Mouse (Mus musculus) intestine, embryonic 15.5 days (tissue): Measurements from ENCODE around the gene 2310034G01Rik. TPM values are rescaled to one million over a fixed set of nuclear protein-coding genes. Genes with fewer than 3 reads are reported as not detected.

Experiments used
- ATAC-seq: fragments of 200-750 bp; cut with Nextera tagmentation; 2 replicates; pipeline ENCODE4 v1.8.0; 2017; ENCODE audit warnings: moderate TSS enrichment, moderate library complexity
- H3K27ac ChIP-seq: fragments of 300-500 bp; sonication (generic); 2 replicates; pipeline ENCODE4 v1.5.1; 2015; ENCODE audit warnings: mild to moderate bottlenecking, inconsistent platforms
- H3K27me3 ChIP-seq: fragments of 300-500 bp; sonication (generic); replicated peaks from 2 replicates; pipeline ENCODE4 v1.6.1; 2015; ENCODE audit warnings: inconsistent platforms
- H3K36me3 ChIP-seq: fragments of 300-500 bp; sonication (generic); 2 replicates; pipeline ENCODE4 v1.6.1; 2015; ENCODE audit warnings: inconsistent platforms
- H3K4me1 ChIP-seq: fragments of 300-500 bp; sonication (generic); replicated peaks from 2 replicates; pipeline ENCODE4 v1.6.1; 2015; ENCODE audit warnings: inconsistent platforms
- H3K4me2 ChIP-seq: fragments of 300-500 bp; sonication (generic); replicated peaks from 2 replicates; pipeline ENCODE4 v1.6.1; 2015; ENCODE audit warnings: mild to moderate bottlenecking, inconsistent platforms
- H3K4me3 ChIP-seq: fragments of 300-500 bp; sonication (generic); replicated peaks from 2 replicates; pipeline ENCODE4 v1.5.1; 2015; ENCODE audit warnings: inconsistent platforms
- H3K9ac ChIP-seq: fragments of 300-500 bp; sonication (generic); 2 replicates; pipeline ENCODE4 v1.6.1; 2015; ENCODE audit warnings: inconsistent platforms
- H3K9me3 ChIP-seq: fragments of 300-500 bp; sonication (generic); 2 replicates; pipeline ENCODE4 v1.6.1; 2016; ENCODE audit warnings: inconsistent platforms
- WGBS: fragments of 180-500 bp; shearing (Covaris S2); methylation state at CpG from one replicate; pipeline ENCODE4 v1.1.7; 2015; 5-methylcytosine and 5-hydroxymethylcytosine counted together
- polyA plus RNA-seq: library from polyadenylated mRNA; unstranded; fragments of >200 nt; fragmentation: Nextera tagmentation; extraction: Ambion mirVana; gene quantifications from 2 replicates; pipeline ENCODE4 v1.2.1, GENCODE M21; 2015

The 2310034G01Rik gene
- polyA plus RNA-seq, 1 experiment from 2014 or later: 1.7 TPM

GRCm38 (mm10) chr19:46308706-46309435 is 41.2 kb downstream of the 2310034G01Rik start:
- WGBS: 4% methylated on average over 47 of the region's 47 CpGs

GRCm38 (mm10) chr19:46308303-46308702 is 41.8 kb downstream of the 2310034G01Rik start:
- Histone ChIP-seq H3K4me1 (peaks cover 24% of the 10 kb centered on the region), H3K27me3 (no peaks in the 10 kb centered on the region), H3K9me3 (no peaks in the 10 kb centered on the region), H3K36me3 (peaks cover 12% of the 10 kb centered on the region), H3K9ac (no peak overlapping the region), H3K4me2 (peak overlapping the region; percentile 90), H3K4me3 (no peak overlapping the region), H3K27ac (no peak overlapping the region)
- no peak for ATAC-seq
- WGBS: 75% methylated on average over 16 of the region's 16 CpGs

More at GRCm38 (mm10) chr19:46308706-46309435, 41.2 kb downstream of the 2310034G01Rik start:
- no peak overlapping the region for H3K27ac ChIP-seq
- peak; percentile 19; the same call in 1 of the 2 replicates for ATAC-seq
- peaks cover 22% of the 10 kb centered on the region for H3K4me1 ChIP-seq
- H3K9ac ChIP-seq: peak overlapping the region; percentile 43
- H3K36me3 ChIP-seq: peaks cover 12% of the 10 kb centered on the region
- H3K9me3 ChIP-seq: no peaks in the 10 kb centered on the region
- peak overlapping the region; percentile 90 for H3K4me2 ChIP-seq
- H3K4me3 ChIP-seq: peak overlapping the region; percentile 38
- H3K27me3 ChIP-seq: no peaks in the 10 kb centered on the region

- H3K4me1 ChIP-seq: peaks cover 24% of the 10 kb centered on the region
- no peak overlapping the region for H3K27ac ChIP-seq
- H3K9ac ChIP-seq: no peak overlapping the region
- no peak overlapping the region for H3K4me2 ChIP-seq
- no peak overlapping the region for H3K4me3 ChIP-seq
- 82% methylated on average over 16 of the region's 16 CpGs for WGBS
- H3K36me3 ChIP-seq: peaks cover 12% of the 10 kb centered on the region
- no peak for ATAC-seq
- no peaks in the 10 kb centered on the region for H3K9me3 ChIP-seq
- H3K27me3 ChIP-seq: no peaks in the 10 kb centered on the region
Measured at GRCm38 (mm10) chr19:46307781-46308180, 42.3 kb downstream of the 2310034G01Rik start.

- H3K4me3 ChIP-seq: no peak overlapping the region
- peaks cover 24% of the 10 kb centered on the region for H3K4me1 ChIP-seq
- H3K9ac ChIP-seq: no peak overlapping the region
- H3K4me2 ChIP-seq: no peak overlapping the region
- ATAC-seq: no peak
- H3K36me3 ChIP-seq: peaks cover 5% of the 10 kb centered on the region; the same call in 1 of the 2 replicates
- 98% methylated on average over 9 of the region's 9 CpGs for WGBS
- H3K27me3 ChIP-seq: no peaks in the 10 kb centered on the region
- no peaks in the 10 kb centered on the region for H3K9me3 ChIP-seq
- H3K27ac ChIP-seq: no peak overlapping the region
Measured at GRCm38 (mm10) chr19:46306751-46307289, 43.3 kb downstream of the 2310034G01Rik start.

- 53% methylated on average over 5 of the region's 5 CpGs for WGBS
- peak overlapping the region; percentile 98 for H3K4me2 ChIP-seq
- no peaks in the 10 kb centered on the region for H3K9me3 ChIP-seq
- peak overlapping the region; percentile 71 for H3K9ac ChIP-seq
- no peaks in the 10 kb centered on the region for H3K27me3 ChIP-seq
- H3K4me1 ChIP-seq: peaks cover 24% of the 10 kb centered on the region
- peak overlapping the region; percentile 41; the same call in 1 of the 2 replicates for H3K27ac ChIP-seq
- H3K36me3 ChIP-seq: peaks cover 4% of the 10 kb centered on the region; the same call in 1 of the 2 replicates
- no peak for ATAC-seq
- peak overlapping the region; percentile 68 for H3K4me3 ChIP-seq
Measured at GRCm38 (mm10) chr19:46306268-46306610, 43.9 kb downstream of the 2310034G01Rik start.

GRCm38 (mm10) chr19:46305432-46306267 is 44.5 kb downstream of the 2310034G01Rik start:
- peak overlapping the region; percentile 98 for H3K4me2 ChIP-seq
- H3K4me3 ChIP-seq: peak overlapping the region; percentile 68
- ATAC-seq: peak; percentile 82
- H3K9me3 ChIP-seq: no peaks in the 10 kb centered on the region
- H3K9ac ChIP-seq: peak overlapping the region; percentile 71
- H3K27ac ChIP-seq: peak overlapping the region; percentile 83
- peaks cover 4% of the 10 kb centered on the region; the same call in 1 of the 2 replicates for H3K36me3 ChIP-seq
- no peaks in the 10 kb centered on the region for H3K27me3 ChIP-seq
- peaks cover 24% of the 10 kb centered on the region for H3K4me1 ChIP-seq
- 2% methylated on average over 39 of the region's 43 CpGs for WGBS

GRCm38 (mm10) chr19:46304908-46305333 is 45.2 kb downstream of the 2310034G01Rik start:
- H3K9ac ChIP-seq: peak overlapping the region; percentile 71
- H3K27ac ChIP-seq: peak overlapping the region; percentile 83
- peak overlapping the region; percentile 98 for H3K4me2 ChIP-seq
- no peaks in the 10 kb centered on the region for H3K9me3 ChIP-seq
- H3K36me3 ChIP-seq: peaks cover 4% of the 10 kb centered on the region; the same call in 1 of the 2 replicates
- H3K27me3 ChIP-seq: no peaks in the 10 kb centered on the region
- peak; percentile 64 for ATAC-seq
- H3K4me3 ChIP-seq: peak overlapping the region; percentile 68
- H3K4me1 ChIP-seq: peaks cover 24% of the 10 kb centered on the region
- 0% methylated on average over 34 of the region's 34 CpGs for WGBS

- H3K27ac ChIP-seq: peak within 1 kb of the TSS; percentile 83
- peak within 1 kb of the TSS; percentile 71 for H3K9ac ChIP-seq
- 0% methylated on average over 39 of the region's 39 CpGs for WGBS
- H3K36me3 ChIP-seq: peaks cover 4% of the 10 kb centered on the region; the same call in 1 of the 2 replicates
- H3K4me2 ChIP-seq: peak within 1 kb of the TSS; percentile 98
- H3K27me3 ChIP-seq: no peaks in the 10 kb centered on the region
- H3K9me3 ChIP-seq: no peaks in the 10 kb centered on the region
- peak within 1 kb of the TSS; percentile 68 for H3K4me3 ChIP-seq
- peak; percentile 92 for ATAC-seq
- peaks cover 24% of the 10 kb centered on the region for H3K4me1 ChIP-seq
Measured at GRCm38 (mm10) chr19:46304216-46304841, 45.8 kb downstream of the 2310034G01Rik start, which contains the start of gene Nfkb2. Nfkb2 (plus strand) TSS chr19:46304320.

GRCm38 (mm10) chr19:46303251-46304215 is 46.6 kb downstream of the 2310034G01Rik start:
- H3K4me1 ChIP-seq: peaks cover 19% of the 10 kb centered on the region
- WGBS: 52% methylated on average over 18 of the region's 18 CpGs
- no peak for ATAC-seq
- H3K27me3 ChIP-seq: no peaks in the 10 kb centered on the region
- H3K36me3 ChIP-seq: peaks cover 4% of the 10 kb centered on the region; the same call in 1 of the 2 replicates
- peak overlapping the region; percentile 98 for H3K4me2 ChIP-seq
- H3K27ac ChIP-seq: peak overlapping the region; percentile 83; the same call in 1 of the 2 replicates
- H3K4me3 ChIP-seq: peak overlapping the region; percentile 68
- no peaks in the 10 kb centered on the region for H3K9me3 ChIP-seq
- no peak overlapping the region for H3K9ac ChIP-seq

GRCm38 (mm10) chr19:46302551-46302950 is 47.6 kb downstream of the 2310034G01Rik start:
- H3K4me3 ChIP-seq: no peak overlapping the region
- no peaks in the 10 kb centered on the region for H3K9me3 ChIP-seq
- H3K9ac ChIP-seq: no peak overlapping the region
- H3K4me2 ChIP-seq: no peak overlapping the region
- H3K4me1 ChIP-seq: peaks cover 17% of the 10 kb centered on the region
- H3K27ac ChIP-seq: no peak overlapping the region
- peaks cover 2% of the 10 kb centered on the region; the same call in 1 of the 2 replicates for H3K36me3 ChIP-seq
- H3K27me3 ChIP-seq: no peaks in the 10 kb centered on the region
- ATAC-seq: no peak
- WGBS: 91% methylated on average over 4 of the region's 4 CpGs
